Mouse (Mus musculus): ENCODE results near the gene Cav1.

The Cav1 gene

GRCm38 (mm10) chr6:17305954-17306601, at the start of gene Cav1:
Cav1 (plus strand) TSS chr6:17306335.
- DNase-seq (ENCODE audit: low spot score): no peak

GRCm38 (mm10) chr6:17258142-17258541, 48.0 kb upstream of the Cav1 start:
- no peak for DNase-seq (ENCODE audit: low spot score)

- DNase-seq (ENCODE audit: low spot score): no peak
Observed at GRCm38 (mm10) chr6:17258911-17259310, 47.2 kb upstream of the Cav1 start.

GRCm38 (mm10) chr6:17262786-17263185, 43.3 kb upstream of the Cav1 start:
- no peak for DNase-seq (ENCODE audit: low spot score)

- no peak for DNase-seq (ENCODE audit: low spot score)
Observed at GRCm38 (mm10) chr6:17265043-17265442, 41.1 kb upstream of the Cav1 start.

GRCm38 (mm10) chr6:17266466-17266865, 39.7 kb upstream of the Cav1 start:
- no peak for DNase-seq (ENCODE audit: low spot score)

- DNase-seq (ENCODE audit: low spot score): no peak
Observed at GRCm38 (mm10) chr6:17278366-17278765, 27.8 kb upstream of the Cav1 start.

GRCm38 (mm10) chr6:17280939-17281756, 25.0 kb upstream of the Cav1 start, which contains the start of gene Cav2:
Cav2 (plus strand) TSS chr6:17281185.
- DNase-seq (ENCODE audit: low spot score): no peak

GRCm38 (mm10) chr6:17281757-17282092, 24.4 kb upstream of the Cav1 start:
- no peak for DNase-seq (ENCODE audit: low spot score)

- no peak for DNase-seq (ENCODE audit: low spot score)
Observed at GRCm38 (mm10) chr6:17282159-17282558, 24.0 kb upstream of the Cav1 start.

GRCm38 (mm10) chr6:17283834-17284233, 22.3 kb upstream of the Cav1 start:
- DNase-seq (ENCODE audit: low spot score): no peak

GRCm38 (mm10) chr6:17286381-17286780, 19.8 kb upstream of the Cav1 start:
- no peak for DNase-seq (ENCODE audit: low spot score)

GRCm38 (mm10) chr6:17295116-17295515, 11.0 kb upstream of the Cav1 start:
- no peak for DNase-seq (ENCODE audit: low spot score)

GRCm38 (mm10) chr6:17306602-17307325, 629 bp downstream of the Cav1 start:
- DNase-seq (ENCODE audit: low spot score): no peak

- DNase-seq (ENCODE audit: low spot score): no peak
Observed at GRCm38 (mm10) chr6:17307461-17308115, 1.5 kb downstream of the Cav1 start.

- DNase-seq (ENCODE audit: low spot score): no peak
Observed at GRCm38 (mm10) chr6:17308661-17309060, 2.5 kb downstream of the Cav1 start.

GRCm38 (mm10) chr6:17309260-17309659, 3.1 kb downstream of the Cav1 start:
- DNase-seq (ENCODE audit: low spot score): no peak

GRCm38 (mm10) chr6:17314241-17314640, 8.1 kb downstream of the Cav1 start:
- no peak for DNase-seq (ENCODE audit: low spot score)

GRCm38 (mm10) chr6:17314659-17315616, 8.8 kb downstream of the Cav1 start:
- no peak for DNase-seq (ENCODE audit: low spot score)

- no peak for DNase-seq (ENCODE audit: low spot score)
Observed at GRCm38 (mm10) chr6:17316294-17317166, 10.4 kb downstream of the Cav1 start.

Measured in MN1 (cell line).